Mouse (Mus musculus): ENCODE measurements at regions not wholly inside any gene's neighbourhood (a gene's known extent, or its start where the extent isn't known, plus 50 kb on each side); places are given as distances from the start of the nearest gene placed in this dataset.
A peak's percentile ranks its signal among the peaks of the same experiment; 100 is the strongest.

DNA sequence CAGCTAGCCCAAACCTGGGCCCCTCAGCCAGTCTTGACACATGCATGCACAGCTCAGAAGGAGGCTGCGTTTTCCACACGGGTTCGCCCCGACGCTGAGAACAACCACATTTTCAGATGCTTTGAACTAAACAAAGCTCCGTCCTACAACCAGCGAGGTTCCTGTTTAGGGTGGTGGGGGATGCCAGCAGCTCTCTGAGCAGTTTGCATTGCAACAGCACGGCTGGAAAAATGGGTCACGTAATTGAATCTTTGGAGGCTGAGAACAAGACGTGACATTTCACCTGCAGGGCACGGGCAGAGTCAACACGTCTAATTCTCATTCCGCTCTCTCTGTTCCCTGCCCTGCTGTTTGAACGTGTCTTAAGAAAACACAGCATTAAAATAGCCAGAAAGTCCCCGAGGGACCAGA lies 119.2 kb downstream of the Syk start:
- 57% methylated on average over 15 of the region's 15 CpGs for WGBS
- Histone ChIP-seq H3K9ac (no peak overlapping the region), H3K4me2 (no peak overlapping the region), H3K9me3 (replicated peaks) (no peaks in the 10 kb centered on the region), H3K27me3 (no peaks in the 10 kb centered on the region), H3K36me3 (ENCODE audit: poor library complexity, severe bottlenecking) (no peaks in the 10 kb centered on the region), H3K27ac (no peak overlapping the region), H3K4me3 (no peak overlapping the region), H3K4me1 (no peaks in the 10 kb centered on the region)
- no peak for ATAC-seq

DNA sequence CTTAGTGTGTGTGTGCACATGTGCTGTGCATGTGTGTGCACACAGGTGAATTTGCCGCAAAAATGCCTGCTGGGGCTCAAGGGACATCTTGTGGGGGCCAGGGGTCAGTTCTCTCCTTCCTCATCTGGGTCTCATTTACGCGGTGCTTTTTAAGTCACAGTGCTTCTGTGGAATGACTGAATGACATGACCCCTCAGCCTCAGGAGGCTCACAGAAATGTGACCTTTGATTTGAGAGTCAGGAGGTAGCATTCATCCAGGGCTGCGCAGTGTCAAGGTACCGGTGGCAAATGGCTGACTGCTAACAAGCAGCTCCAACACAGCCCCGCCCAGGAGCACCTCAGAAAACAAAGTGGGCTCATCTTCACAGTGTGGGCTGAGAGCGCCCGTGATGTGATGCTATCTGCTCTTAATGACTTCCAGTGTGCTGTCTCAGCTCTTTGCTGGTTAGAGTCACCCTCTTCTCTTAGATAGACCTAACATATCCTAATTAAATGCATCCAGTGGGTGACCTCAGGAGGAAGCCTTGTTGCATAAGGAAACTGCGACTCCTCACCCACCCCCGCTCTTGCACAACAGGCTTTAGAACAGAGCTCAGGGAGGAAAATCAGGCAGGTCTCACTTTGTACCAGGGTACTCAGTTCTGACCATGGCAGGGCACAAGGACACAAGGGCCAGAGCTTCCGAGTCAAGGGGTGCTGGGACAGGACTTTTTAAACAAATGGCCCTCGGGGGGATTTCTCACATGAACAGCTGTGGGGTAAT lies 120.6 kb downstream of the Syk start:
- Histone ChIP-seq H3K4me2 (no peak overlapping the region), H3K36me3 (ENCODE audit: poor library complexity, severe bottlenecking) (no peaks in the 10 kb centered on the region), H3K27ac (no peak overlapping the region), H3K4me1 (no peaks in the 10 kb centered on the region), H3K4me3 (no peak overlapping the region), H3K27me3 (no peaks in the 10 kb centered on the region), H3K9me3 (replicated peaks) (no peaks in the 10 kb centered on the region), H3K9ac (no peak overlapping the region)
- ATAC-seq: no peak
- WGBS: 82% methylated on average over 12 of the region's 12 CpGs

DNA sequence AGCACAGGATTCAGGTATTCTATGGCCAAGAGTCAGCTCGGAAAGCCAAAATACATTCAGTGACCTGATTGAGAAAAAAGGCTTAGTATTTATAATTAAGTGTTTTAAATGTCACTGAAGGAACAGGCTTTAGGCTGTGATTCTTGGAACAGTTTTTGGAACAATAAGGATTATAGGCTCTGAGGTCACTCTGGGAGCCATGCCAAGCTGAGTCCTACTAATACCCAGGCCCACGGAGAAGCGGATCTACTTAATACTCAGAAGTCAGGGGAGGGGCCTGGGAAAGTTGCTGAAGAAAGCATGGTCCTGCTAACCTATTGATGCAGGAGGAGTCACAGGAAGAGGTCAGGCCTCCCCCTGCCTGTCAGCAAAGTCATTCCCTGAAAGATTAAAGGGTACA lies 121.7 kb downstream of the Syk start:
- Histone ChIP-seq H3K4me2 (no peak overlapping the region), H3K4me3 (no peak overlapping the region), H3K9ac (no peak overlapping the region), H3K4me1 (no peaks in the 10 kb centered on the region), H3K27ac (no peak overlapping the region), H3K9me3 (replicated peaks) (no peaks in the 10 kb centered on the region), H3K27me3 (peaks cover 3% of the 10 kb centered on the region; the same call in 1 of the 2 replicates), H3K36me3 (ENCODE audit: poor library complexity, severe bottlenecking) (no peaks in the 10 kb centered on the region)
- ATAC-seq: no peak
- 29% methylated on average over 3 of the region's 3 CpGs for WGBS

DNA sequence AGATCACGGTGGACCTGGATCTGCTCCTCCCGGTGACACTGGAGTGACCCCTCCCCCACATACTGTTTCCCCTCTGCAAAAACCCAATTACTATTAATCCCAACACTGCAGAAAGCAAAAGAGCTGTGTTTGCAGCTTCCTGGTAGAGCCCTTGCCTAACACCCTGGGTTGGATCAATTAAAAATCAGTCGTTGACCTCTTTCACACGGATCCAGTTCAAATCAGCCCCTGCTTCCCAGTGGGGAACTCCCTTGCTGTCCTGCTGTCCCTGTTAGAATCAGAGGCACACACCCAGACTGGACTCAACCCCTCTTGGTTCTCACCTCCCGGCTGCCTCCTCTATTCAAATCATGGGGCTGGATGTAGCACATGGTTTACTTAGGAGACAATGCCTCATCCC lies 126.6 kb downstream of the Syk start:
- no peaks in the 10 kb centered on the region for H3K36me3 ChIP-seq (ENCODE audit: poor library complexity, severe bottlenecking)
- peaks cover 5% of the 10 kb centered on the region; the same call in 1 of the 2 replicates for H3K27me3 ChIP-seq
- H3K4me3 ChIP-seq: no peak overlapping the region
- H3K9ac ChIP-seq: no peak overlapping the region
- no peak overlapping the region for H3K4me2 ChIP-seq
- no peaks in the 10 kb centered on the region for H3K4me1 ChIP-seq
- no peak overlapping the region for H3K27ac ChIP-seq
- no peak for ATAC-seq
- 54% methylated on average over 5 of the region's 5 CpGs for WGBS
- H3K9me3 ChIP-seq (replicated peaks): no peaks in the 10 kb centered on the region

DNA sequence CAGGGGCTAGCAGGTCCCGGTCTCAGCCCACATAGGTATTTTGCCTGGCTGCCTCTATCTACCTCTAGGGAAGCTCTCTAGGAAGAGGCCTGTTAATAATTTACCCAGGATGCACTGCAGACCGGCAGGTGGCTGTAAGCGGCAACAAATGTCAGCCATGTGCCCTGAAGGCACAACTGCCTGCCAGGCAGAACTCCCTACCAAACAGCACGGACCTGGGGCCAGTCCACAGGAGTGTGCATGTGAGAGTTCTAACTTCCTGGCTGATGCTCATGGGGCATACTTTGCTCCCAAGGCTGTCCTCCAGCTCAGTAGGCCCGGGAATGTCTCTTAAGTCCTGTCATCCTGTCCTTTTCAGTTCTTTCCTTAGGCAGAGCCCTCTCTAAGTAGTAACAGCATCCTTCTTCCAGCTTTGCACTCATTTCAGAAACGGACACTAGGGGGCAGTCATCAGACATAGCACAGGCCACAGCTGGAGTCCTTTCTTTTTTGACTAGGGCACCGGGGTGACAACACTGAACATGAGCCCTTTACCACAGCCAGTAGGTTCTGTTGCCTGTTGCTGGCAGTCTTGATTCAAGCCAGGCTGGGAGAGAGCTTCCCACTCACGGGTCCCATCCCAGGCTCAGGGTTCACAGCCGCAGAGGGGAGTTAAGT lies 128.9 kb downstream of the Syk start:
- Histone ChIP-seq H3K36me3 (ENCODE audit: poor library complexity, severe bottlenecking) (no peaks in the 10 kb centered on the region), H3K9me3 (replicated peaks) (no peaks in the 10 kb centered on the region), H3K27ac (no peak overlapping the region), H3K9ac (no peak overlapping the region), H3K4me2 (no peak overlapping the region), H3K4me3 (no peak overlapping the region), H3K27me3 (peaks cover 5% of the 10 kb centered on the region; the same call in 1 of the 2 replicates), H3K4me1 (no peaks in the 10 kb centered on the region)
- peak; percentile 65 for ATAC-seq
- WGBS: 43% methylated on average over 9 of the region's 9 CpGs

DNA sequence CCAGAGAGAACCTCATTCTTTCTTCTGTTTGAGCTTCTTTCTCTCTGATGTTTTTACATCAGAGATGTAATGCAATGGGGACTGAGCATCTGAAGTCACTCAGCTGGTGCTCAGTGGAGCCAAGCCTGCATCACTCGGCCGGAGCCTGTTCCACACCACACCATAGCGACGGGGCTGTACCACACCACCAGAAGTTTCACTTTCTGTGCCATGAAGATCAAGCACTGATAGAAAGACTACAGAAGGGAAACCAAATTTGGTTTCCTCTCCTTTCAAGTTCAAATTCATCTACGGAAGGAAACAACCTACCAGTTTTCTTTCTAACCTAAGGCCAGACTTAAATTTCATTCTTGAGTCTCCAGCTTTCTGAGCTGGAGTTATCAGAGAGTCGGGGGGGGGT lies 138.5 kb downstream of the Syk start:
- WGBS: 89% methylated on average over 6 of the region's 6 CpGs
- Histone ChIP-seq H3K9ac (no peak overlapping the region), H3K27me3 (no peaks in the 10 kb centered on the region), H3K4me2 (no peak overlapping the region), H3K27ac (no peak overlapping the region), H3K9me3 (replicated peaks) (no peaks in the 10 kb centered on the region), H3K4me1 (no peaks in the 10 kb centered on the region), H3K4me3 (no peak overlapping the region), H3K36me3 (ENCODE audit: poor library complexity, severe bottlenecking) (no peaks in the 10 kb centered on the region)
- no peak for ATAC-seq

DNA sequence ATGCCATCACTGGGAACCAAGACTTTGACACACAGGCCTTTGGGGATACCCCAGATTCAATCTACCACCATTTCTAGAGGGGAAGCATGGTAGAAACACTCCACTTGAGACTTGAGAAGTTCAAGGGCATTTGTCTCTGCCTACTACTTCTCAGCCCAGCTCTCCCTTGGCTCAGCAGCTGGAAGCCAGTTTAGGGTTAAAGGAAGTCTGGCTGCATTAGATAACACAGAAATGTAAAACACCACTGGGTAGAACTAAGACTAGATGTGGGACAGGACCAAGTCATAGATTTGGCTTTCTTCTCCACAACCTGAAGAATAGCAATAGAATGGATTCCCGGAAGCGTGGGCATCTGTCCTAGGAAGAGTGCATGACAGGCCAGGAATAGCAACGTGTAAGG lies 139.7 kb downstream of the Syk start:
- 79% methylated on average over 3 of the region's 3 CpGs for WGBS
- no peak for ATAC-seq
- no peak overlapping the region for H3K27ac ChIP-seq
- H3K4me2 ChIP-seq: no peak overlapping the region
- H3K36me3 ChIP-seq (ENCODE audit: poor library complexity, severe bottlenecking): no peaks in the 10 kb centered on the region
- H3K4me1 ChIP-seq: no peaks in the 10 kb centered on the region
- H3K9ac ChIP-seq: no peak overlapping the region
- no peaks in the 10 kb centered on the region for H3K27me3 ChIP-seq
- H3K4me3 ChIP-seq: no peak overlapping the region
- H3K9me3 ChIP-seq (replicated peaks): no peaks in the 10 kb centered on the region

DNA sequence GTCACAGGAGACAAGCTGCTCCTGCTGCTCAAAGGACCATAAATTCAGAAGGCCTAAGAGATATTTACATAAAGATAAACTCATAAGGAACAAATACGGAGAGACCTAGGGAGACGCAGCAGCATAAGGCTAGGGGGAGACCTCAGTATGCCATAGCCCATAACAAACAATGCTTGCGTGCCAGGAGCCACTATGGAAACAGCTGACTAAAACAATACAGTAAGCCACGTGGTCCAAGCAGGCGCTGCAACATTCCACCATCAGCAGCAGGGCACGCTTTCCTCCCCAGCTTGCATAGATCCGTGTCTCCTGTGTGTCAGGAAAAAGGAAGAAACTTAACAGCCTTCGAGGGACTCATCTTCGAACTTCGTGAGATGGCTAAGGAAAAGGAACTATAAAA lies 143.1 kb downstream of the Syk start:
- no peaks in the 10 kb centered on the region for H3K27me3 ChIP-seq
- H3K27ac ChIP-seq: no peak overlapping the region
- no peak overlapping the region for H3K9ac ChIP-seq
- WGBS: 73% methylated on average over 10 of the region's 10 CpGs
- 0 out of 2 replicates have a peak, but pooled peaks cover 8% of the 10 kb centered on the region for H3K4me1 ChIP-seq
- H3K9me3 ChIP-seq (replicated peaks): no peaks in the 10 kb centered on the region
- no peak overlapping the region for H3K4me2 ChIP-seq
- no peak for ATAC-seq
- H3K4me3 ChIP-seq: no peak overlapping the region
- no peaks in the 10 kb centered on the region for H3K36me3 ChIP-seq (ENCODE audit: poor library complexity, severe bottlenecking)

DNA sequence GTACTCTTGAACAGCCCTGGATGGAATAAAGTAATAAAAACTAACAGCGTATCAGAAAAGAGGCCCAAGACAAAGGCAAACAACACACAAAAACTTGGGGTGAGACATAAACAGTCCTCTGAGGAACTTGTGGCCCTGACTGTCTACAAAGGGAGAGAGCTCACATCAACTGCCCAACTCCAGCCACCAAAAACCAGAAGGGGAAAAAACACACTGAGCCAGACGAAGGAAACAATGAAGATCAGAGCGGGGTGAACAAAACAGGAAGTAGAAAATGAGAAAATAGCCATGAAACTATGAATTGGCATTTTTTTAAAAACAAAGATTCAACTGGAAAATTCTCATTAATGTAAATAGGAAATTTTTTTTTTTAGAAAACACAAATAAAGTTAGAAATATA lies 143.6 kb downstream of the Syk start:
- Histone ChIP-seq H3K4me2 (no peak overlapping the region), H3K9ac (no peak overlapping the region), H3K4me3 (no peak overlapping the region), H3K4me1 (0 out of 2 replicates have a peak, but pooled peaks cover 8% of the 10 kb centered on the region), H3K27ac (no peak overlapping the region), H3K36me3 (ENCODE audit: poor library complexity, severe bottlenecking) (no peaks in the 10 kb centered on the region), H3K9me3 (replicated peaks) (no peaks in the 10 kb centered on the region), H3K27me3 (no peaks in the 10 kb centered on the region)
- ATAC-seq: no peak
- WGBS: 85% methylated on average over 3 of the region's 3 CpGs

DNA sequence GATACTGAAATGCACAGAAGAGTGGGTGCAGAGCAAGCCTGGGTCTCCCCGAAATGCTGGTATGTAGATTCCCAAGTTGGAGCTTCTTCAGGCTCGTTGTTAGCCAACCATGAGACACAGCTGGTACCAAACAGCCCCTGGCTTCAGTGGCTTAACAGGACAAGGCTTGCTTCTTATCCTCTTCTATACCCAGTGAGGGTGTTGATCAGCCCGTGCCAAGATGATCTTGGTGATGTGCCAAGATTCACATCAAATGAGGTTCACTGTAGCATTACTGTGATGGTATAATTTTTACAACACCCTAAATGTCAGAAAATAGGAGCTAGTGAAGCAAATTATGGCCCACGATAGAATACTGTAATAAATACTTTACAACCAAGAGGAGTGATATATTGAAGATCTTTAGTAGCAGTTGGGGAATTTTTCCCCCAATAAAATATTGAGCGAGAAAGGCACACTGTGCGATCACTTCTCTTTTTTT lies 152.5 kb downstream of the Syk start:
- peak overlapping the region; percentile 2; the same call in 1 of the 2 replicates for H3K27ac ChIP-seq
- H3K27me3 ChIP-seq: no peaks in the 10 kb centered on the region
- no peak; the same call in 1 of the 2 replicates for ATAC-seq
- no peaks in the 10 kb centered on the region for H3K9me3 ChIP-seq (replicated peaks)
- WGBS: 70% methylated on average over 6 of the region's 6 CpGs
- H3K9ac ChIP-seq: no peak overlapping the region
- H3K36me3 ChIP-seq (ENCODE audit: poor library complexity, severe bottlenecking): no peaks in the 10 kb centered on the region
- H3K4me3 ChIP-seq: no peak overlapping the region
- H3K4me1 ChIP-seq: peaks cover 24% of the 10 kb centered on the region
- H3K4me2 ChIP-seq: no peak overlapping the region

DNA sequence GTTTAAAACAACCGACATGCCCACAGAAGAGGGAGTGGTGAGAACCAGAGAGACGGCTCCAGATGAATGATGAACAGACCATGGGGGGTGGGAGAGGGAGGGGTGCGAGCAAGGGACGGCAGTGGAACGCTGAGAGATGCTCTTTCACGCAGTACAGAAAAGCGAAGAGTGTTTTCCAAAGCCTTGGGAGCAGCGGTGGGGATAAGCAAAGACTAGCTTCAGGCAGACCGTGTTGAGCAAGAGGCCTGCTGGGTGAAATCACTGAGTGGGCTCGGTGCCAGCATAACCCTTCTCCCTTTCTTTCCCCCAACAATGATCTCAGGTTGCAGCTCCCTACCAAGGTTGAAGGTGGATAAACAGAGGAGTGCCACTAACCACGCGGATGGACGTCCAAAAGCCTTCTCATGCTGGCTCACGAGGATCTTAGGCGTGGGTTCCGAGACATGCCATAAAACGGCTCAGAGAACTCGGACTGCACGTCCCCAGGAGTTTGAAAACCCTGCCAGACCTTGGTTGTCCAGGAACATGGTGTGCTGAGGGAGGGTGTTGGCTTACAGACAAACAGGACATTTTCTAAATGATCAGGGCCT lies 153.1 kb downstream of the Syk start:
- H3K27me3 ChIP-seq: no peaks in the 10 kb centered on the region
- no peaks in the 10 kb centered on the region for H3K36me3 ChIP-seq (ENCODE audit: poor library complexity, severe bottlenecking)

DNA sequence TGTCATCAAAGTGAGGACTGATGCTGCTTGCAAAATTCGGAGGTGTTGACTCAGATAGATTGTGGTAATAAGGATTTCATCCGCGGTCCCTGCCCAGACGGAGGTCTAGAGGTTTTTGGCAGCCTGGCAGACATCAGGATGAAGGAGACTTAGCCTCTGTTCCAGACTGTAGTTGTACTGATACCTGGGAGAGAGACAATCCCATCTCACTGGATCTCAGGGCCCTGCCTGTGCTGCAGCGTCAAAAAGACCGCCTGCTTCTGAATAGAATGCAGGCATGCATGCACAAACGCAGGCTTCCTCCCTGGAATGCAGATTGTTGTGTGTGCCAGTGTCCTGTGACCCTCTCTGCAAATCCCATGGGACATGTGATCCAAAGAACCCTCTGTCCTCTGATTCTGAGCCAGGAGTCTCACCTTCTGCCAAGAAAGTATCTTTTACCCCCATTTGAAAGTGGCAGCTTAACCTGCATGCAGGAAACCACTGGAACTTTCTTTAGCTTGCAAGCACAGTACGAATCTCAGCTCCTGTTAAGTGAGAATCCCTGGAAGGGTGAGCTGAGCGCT lies 155.2 kb downstream of the Syk start:
- H3K27ac ChIP-seq: no peak overlapping the region
- ATAC-seq: no peak
- no peak overlapping the region for H3K4me3 ChIP-seq
- no peak overlapping the region for H3K4me2 ChIP-seq
- peaks cover 20% of the 10 kb centered on the region for H3K4me1 ChIP-seq
- no peak overlapping the region for H3K9ac ChIP-seq
- H3K36me3 ChIP-seq (ENCODE audit: poor library complexity, severe bottlenecking): no peaks in the 10 kb centered on the region
- WGBS: 63% methylated on average over 9 of the region's 9 CpGs
- no peaks in the 10 kb centered on the region for H3K27me3 ChIP-seq
- H3K9me3 ChIP-seq (replicated peaks): no peaks in the 10 kb centered on the region

More for the DNA sequence above, 153.1 kb downstream of the Syk start:
- ATAC-seq: 0 out of 2 replicates have a peak, but pooled peaks have one; percentile 24
- 53% methylated on average over 19 of the region's 19 CpGs for WGBS
- Histone ChIP-seq H3K9me3 (replicated peaks) (no peaks in the 10 kb centered on the region), H3K27ac (peak overlapping the region; percentile 2), H3K4me2 (no peak overlapping the region), H3K4me1 (peaks cover 20% of the 10 kb centered on the region), H3K4me3 (no peak overlapping the region), H3K9ac (no peak overlapping the region)
